Mouse (Mus musculus): ENCODE results near the gene I0C0044D17Rik. TPM values are rescaled to one million over a fixed set of nuclear protein-coding genes. Genes with fewer than 3 reads are reported as not detected.

I0C0044D17Rik gene
- total RNA-seq, 2 experiments from 2014 or later: not detected

DNA sequence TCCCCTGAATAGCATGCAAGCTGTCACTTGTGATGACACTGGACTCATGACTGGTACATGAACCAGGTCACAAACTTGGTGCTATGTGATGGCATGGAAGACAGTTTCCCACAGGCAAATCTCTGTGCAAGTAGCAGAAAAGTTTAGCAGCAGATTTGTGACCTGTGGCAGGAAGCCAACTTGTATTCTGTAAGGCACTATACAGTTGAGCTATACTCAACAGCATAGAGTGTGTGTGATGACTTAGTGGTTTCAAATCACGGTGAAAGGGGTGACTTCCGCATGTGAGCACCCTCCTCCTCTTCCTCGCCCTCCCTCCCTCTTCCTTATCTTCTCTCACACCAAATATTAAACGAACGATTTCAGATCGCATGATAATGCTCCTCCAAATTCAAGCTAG, 46.2 kb downstream of the I0C0044D17Rik start:
- no peak for DNase-seq

DNA sequence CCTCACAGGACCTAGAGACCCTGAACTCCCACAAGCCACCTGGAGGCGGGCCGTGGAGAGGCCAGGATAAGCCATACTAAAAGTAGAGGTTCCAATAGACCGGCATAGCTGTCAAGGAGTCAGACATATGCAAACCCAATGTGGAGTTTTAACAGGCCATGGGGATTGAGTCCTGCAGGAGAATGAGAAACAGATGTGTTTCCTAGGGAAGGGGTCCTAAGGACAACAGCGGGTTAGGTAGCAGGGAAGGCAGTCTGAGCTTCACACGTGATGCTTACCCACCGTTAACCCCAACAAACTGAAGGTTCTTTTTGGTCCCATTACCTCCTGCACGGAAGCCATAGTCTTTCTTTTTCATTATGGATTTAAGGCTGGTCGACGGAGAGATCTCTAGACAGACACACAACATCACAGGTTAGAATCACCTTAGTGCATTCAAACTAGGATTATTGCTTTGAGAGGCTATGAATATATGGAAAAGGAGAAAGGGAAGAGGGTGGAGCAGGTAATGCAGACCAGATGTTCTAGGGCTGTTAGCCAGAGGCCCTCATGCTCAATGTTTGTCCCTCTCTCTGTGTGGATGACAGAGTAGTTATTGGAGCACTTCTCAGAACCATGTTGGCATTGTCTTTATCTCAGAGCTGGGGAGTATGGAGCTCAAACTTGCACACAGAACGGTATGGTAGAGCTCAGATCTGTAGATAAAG, 46.8 kb downstream of the I0C0044D17Rik start:
- DNase-seq: no peak

DNA sequence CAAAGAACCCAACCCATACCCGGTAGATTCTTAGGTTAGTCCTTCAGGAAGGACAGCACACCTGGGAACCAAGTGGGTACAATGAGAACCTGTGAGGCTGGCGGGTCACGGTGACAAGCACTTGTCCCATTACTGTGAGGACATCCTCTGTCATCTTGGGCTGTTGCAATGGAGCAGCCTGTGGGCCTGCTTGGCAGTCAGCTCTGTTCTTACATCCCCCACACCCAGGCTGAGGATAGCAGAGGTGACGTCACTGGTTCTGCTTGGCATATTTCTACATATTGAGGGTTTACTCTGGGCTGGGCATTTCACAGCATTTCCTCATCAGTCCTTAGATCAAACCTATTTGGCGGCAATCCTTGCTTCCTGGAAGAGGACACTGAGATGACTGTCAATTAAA, 49.9 kb downstream of the I0C0044D17Rik start:
- no peak for DNase-seq

Other genes with a start within 250 kb of the I0C0044D17Rik start
- not detected for gene L1td1, start 97.1 kb downstream of the I0C0044D17Rik start, total RNA-seq (2021)
- 1 to 10 TPM; 1.1 to 2.6 TPM for gene Kank4, start 6.3 kb downstream of the I0C0044D17Rik start, total RNA-seq (2021)
- 10 to 100 TPM in 1 of 2 experiments, 1 to 10 TPM in 1; 9.5 to 10.2 TPM for gene Usp1, start 100.0 kb upstream of the I0C0044D17Rik start, total RNA-seq (2021)
- gene Angptl3, start 207.1 kb upstream of the I0C0044D17Rik start, total RNA-seq (2021): not detected